Mouse (Mus musculus): ENCODE data around the gene Adam10.

Adam10 gene

DNA sequence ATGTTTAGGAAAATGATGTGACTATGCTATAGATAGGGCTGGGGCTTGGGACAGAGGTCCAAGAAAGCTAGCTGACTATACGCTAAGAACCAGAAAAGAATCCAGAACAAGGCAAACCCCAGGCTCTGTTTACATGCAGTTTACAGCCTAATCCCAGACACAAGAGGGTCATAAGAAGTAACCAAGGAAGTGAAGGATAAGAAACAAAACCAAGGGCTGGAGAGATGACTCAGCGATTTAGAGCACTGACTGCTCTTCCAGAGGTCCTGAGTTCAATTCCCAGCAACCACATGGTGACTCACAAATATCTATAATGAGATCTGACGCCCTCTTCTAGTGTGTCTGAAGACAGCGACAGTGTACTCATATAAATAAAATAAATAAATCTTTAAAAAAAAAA lies 3.7 kb upstream of the Adam10 start:
- DNase-seq = no peak

DNA sequence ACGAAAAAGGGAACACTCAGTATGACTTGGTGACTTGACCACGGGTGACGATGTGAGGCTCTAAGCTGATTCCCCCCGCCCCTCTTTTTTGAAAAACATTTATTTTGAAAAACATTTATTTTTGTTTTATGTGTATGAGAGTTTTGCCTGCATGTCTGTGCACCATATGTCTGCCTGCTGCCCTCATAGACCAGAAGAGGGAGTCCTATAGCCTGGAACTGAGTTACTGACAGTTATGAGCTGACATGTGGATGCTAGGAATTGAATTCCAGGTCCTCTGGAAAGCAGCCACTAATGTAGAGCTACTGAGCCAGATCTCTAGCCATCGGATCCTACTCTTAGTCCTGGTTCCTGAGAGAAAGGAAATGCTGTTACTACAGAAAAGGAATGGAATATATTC lies 2.8 kb upstream of the Adam10 start:
- DNase-seq = no peak

DNA sequence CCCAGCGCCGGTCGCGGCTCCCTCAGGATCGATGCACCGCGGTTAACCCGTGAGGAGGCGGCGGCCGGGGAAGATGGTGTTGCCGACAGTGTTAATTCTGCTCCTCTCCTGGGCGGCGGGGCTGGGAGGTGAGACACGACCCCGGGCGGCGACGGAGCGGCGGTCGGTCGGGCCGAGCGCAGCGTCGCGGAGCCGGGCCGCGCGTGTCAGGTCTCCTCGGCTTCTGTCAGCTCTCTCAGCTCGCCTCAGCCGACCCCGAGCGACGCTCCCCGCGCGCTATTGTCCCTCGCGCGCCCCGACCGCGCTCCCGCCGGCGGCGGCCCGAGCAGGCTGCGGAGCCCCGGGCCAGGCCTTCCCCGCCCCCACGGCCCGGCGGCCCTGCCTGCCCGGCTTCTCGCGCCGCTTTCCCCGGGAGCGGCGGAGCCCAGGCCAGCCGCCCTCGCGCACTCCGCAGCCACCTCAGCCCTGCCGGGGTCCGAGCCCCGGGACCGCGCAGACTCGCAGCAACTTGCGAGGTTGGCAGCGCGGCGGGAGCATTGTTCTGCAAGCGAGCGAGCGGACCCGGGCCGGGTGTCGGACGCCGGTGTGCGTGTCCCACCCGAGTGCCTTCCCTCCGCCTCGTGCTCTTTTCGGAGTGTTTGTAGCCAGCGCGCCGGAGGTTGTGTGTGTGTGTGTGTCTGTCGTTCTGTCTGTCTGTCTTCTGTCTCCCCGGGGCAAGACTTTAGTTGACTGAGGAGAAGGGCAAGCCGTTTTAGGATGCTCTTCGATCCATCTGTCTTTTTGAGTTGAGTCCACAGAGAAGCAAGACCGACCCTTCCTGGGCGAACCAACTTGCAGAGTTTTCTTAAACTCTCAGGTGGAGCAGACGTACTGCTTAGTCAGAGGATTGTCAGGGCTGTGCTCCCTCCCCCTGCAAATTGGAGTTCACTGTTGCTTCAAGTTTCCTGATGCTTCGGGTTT lies 615 bp downstream of the Adam10 start:
- peak; percentile 64 for DNase-seq

DNA sequence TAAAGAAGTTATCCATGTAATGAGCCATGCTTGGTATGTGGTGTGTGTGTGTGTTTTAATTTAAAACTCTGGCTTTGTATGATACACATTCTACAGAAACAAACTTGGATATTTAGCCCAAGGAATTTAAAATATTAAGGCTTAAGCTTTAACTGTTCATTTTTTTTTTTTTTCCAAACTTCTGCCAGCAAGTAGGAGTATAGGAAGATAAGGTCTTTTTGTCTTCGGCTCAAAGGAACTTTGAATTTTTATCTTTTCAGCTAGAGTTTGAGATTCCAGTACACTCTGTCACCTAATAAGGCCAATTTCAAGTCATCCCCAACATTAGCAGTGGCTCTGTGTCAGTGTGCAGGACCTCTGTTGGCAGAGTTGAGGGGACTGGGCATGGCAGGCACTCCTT lies 3.4 kb downstream of the Adam10 start:
- no peak for DNase-seq

DNA sequence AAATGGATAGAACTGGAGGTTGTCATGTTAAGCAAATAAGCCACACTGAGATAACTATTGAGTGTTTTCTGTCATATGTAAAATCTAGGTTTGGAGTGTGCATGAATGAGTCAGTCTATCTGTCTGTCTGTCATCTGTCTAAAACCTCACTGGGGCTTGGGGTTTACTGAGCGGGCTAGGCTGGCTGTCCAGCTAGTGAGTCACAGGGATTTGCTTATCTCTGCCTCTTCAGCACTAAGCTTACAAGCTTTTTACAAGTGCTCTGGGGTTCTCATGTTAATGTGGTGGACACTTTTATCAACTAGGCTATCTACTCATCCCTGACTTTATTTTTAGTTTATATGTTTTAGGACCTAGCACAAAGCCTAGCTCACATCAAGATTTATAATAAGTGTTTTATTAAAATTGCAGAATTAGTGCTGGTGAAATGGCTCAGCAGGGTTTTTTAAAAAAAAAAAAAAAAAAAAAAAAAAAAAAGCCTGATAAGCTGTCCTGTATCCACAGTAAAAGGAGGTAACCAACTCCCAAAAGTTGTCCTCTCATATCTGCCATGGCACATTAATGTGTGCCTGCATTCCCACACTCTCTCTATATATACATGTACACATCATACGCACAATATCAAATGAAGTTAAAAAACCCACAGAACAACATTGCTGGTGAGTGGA lies 9.6 kb downstream of the Adam10 start:
- DNase-seq = no peak

DNA sequence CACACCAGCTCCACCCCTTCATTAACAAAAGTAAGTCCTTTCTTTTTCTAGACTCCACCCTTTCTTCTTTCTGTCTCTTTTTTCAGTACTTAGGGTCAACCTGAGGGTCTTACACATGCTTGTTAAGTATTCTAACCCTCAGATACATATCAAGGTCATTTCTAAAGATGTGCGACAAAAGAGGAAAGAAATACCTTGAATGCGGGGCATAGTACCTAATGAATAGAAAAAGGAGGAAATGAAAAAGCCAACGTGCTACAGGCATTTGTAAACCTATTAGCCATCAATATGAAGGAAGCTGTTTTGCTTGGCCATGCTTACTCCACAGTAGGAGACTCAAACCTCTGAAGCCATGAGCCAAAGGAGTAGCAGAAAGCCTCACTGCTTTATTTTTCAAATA lies 11.1 kb downstream of the Adam10 start:
- no peak for DNase-seq

DNA sequence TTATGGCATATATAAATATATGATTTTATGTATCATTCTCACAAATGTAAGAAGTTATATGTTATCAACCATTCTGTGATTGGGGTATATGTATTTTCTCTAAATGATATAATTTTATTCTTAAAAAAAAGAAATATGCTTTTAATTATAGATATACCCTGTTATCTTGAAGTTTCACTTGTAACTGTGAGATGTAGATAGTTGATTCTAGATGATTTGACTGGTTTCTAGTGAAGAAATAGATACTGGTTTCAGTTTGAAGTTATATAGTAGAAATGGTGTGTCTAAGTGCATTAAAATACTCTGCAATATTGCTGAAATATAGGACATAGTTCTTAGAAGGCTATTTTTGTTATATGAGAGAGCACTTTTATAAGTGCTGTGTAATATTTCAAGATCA lies 11.8 kb downstream of the Adam10 start:
- DNase-seq = no peak

DNA sequence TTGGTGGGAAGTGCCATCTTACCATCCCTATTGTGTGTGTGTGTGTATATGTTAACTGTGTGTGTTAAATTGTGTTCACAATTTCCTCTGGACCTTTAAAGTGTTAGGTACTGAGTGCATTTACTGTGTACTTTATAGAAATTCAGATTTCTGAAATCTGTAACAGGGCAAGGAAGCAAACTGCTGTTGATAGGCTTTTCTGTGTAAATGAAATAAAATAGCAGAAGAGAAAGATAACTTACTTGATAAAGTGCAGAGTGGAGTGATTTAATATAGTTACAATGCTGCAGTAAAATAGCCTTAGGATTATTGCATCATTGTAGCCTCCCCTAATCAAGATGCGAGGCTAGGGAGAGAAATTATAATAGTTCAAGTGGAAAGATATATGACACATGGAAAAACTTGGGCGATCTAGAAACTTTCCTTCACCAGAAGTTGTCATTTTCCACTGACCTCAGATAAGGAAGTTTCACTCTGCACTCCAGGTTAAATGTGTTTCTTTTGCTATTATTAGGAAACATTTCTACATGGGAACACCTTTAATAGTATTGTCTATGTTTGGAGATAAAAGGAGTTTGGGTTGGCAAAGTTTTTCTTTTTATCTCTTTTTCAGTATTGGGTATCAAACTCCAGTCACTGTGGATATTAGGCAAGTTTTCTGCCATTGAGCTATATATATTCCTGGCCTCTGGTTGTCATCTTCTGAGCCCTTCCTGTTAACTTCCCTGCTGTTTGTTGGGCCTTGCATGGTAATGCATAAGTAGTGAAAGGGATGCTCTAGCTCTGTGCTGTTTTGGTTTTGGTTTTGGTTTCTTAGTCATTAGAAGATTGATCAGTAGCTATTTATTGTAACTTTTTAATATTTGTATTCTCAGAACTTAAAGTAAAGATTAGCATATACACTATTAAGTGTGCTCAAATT lies 13.2 kb downstream of the Adam10 start:
- no peak for DNase-seq

DNA sequence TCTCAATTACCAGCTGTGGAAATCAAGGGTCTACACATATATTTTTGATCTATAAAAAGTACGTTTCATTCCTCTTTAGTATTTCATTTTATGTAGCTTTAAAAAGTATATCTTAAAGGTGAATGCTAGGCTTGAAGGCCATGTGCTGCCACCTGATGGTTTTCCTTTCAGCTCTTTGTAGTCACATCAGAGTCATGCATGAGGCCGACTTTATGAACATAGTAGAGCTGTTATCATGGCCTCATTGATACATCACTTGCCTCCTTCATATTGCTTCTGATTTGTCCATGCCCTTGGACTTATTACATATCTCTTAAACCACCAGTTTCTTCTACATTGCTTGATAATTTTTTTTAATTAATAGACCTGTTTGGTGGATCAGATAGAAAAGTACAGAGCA lies 16.9 kb downstream of the Adam10 start:
- no peak for DNase-seq

DNA sequence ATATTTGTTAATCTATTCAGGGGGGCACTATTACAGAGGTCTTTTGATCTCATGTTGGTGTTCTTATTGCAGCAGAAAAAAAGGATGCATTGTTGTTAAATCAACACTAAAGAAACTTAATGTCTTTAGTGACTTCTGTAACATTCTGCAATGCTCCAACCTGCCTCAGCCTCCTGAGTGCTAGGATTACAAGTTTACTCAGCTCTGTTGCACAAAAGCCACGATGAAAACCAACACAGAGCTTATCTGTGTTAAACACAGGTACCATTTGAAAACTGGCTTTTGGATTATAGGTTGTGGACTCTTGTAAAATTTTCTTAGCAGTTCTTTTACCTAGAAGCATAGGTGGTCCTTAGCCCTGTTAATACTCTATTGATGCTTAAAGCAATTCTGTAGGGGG lies 19.3 kb downstream of the Adam10 start:
- no peak for DNase-seq

DNA sequence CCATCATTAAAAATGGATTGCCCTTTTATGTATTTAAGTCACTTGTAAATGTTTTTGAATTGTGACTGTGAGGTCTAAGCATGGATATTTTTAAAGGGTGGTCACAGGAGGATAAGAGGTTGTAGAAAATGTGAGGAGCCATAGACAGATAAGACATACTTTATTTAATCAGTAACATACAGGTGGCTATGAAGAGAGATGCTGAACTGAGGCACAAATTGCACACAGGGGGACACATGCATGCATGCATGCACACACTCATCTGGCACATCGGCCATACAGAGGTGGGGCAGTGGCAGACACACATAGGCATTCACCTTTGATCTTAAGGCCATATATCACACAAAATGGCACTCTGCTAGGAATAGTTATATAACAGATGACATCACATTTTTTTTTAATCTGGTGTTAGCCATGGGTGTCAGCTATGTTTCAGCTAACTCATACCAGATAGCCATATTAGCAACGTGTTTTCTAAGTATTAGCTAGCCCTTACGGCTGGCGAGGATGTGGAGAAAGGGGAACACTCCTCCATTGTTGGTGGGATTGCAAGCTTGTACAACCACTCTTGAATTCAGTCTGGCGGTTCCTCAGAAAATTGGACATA lies 24.9 kb downstream of the Adam10 start:
- no peak for DNase-seq

DNA sequence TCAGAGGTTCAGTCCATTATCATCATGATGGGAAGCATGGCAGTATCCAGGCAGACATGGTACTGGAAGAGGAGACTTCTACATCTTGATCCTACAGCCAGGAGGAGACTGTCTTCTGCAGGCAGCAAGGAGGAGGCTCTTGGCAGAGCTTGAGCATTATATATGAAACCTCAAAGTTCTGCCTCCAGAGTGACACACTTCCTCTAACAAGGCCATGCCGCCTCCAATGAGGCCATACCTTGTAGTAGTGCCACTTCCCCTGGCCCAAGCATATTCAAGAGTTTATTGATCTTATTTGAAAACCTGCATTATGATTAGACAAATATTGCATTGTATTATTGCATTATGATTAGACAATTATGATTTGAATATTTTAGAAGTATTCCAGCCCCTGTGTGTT lies 27.6 kb downstream of the Adam10 start:
- DNase-seq = no peak

DNA sequence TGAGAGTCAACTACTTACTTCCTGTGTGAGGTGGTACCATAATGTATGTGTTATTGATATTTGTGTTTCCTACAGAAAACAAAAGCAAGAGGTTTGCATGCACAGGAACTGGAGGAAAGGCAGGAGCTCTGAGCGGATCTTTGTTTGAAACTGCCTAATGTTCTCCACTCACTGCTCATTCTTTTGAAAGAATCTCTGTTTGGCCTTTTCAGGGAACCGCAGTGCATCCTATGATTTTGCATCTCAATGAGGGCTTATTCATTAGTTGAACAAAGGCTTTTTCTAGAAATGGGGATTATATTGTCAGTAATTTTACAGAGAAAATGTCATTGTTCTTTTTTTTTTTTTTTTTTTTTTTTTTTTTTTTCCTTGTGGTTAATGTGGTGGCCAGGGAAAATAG lies 50.7 kb downstream of the Adam10 start:
- DNase-seq = no peak

DNA sequence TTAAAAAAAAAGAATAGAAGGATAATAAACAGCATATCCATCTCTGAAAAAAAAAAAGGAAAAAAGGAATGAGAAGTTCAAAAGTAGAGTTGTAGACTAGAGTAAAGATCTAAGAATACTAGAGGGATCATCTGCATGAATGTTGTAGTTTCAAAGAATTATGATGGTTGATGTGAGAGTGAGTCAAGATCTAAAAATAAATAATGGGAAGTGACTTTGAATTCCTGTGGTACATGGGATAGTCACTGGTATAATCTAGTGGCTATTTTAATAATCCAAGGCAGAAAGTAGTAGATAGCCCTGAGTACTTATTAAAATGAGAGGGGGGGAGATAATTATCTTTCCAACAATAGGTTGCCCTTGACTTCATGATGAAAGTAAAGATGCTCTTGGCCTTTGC lies 52.3 kb downstream of the Adam10 start:
- DNase-seq = no peak

DNA sequence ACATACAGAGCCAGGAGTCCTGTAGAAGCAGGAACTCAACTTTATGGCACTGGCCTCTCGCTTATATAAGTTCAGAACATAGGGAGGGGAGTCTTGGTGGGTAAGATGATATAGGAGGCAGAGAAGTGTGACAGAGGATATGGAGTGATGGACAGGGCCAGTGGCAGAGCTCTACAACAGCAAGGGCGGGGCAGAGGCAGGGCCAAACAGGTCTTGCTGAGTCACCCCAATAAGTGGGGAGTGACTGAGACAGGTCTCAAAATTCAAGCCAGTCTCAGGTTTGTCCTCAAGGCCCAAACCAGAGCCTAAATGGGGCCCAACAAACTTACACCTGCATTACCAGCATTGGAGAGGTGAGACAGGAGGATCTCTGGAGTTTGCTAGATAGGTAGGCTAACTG lies 54.4 kb downstream of the Adam10 start:
- no peak for DNase-seq

DNA sequence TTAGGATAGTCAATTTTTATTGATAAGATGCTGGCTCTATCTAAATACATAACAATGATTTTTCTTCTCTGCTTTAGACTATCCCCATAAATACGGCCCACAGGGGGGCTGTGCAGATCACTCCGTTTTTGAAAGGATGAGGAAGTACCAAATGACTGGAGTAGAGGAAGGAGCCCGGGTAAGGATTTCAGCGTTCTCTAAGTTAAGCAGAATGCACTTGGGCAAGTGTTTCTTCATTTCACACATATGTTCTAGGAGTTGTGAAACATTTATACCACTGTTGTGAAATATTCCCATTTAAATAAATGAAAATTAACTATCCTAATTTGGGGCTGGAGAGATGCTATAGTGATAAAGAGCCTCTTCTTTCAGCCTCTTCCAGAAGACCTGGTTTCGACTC lies 61.2 kb downstream of the Adam10 start:
- DNase-seq = no peak

DNA sequence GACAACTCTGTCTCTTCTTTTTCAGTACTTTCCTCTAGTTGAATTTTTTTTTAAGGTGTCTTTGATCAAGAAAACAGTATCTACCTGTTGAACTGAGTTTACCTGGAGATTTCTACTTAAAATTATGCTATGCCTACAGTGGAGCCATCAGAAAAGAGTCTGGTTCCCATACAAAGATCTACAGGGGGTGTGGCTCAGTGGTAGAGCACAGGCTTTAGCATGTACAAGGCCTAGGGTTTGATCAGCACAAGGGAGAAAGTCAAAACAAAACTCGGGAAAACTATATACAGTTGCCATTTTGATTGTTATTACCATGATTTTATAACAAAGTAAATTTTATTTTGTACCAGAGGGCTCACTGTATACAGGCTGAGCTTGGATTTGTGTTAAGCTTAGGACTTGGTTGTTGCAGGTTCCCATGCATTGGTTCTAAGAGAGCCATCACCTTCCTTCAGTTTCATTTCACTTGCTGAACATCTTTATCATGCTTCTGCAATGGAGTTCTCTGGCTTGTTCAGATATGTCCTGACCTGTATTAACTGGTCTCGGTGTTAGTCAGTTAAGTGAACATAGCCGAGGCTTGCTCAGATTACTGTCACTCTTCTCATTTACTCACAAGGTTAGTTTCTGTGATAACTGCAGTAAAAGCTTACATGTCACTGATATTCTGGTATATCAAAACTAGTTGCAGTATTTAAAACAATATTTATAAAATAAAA lies 72.9 kb downstream of the Adam10 start:
- DNase-seq = no peak

DNA sequence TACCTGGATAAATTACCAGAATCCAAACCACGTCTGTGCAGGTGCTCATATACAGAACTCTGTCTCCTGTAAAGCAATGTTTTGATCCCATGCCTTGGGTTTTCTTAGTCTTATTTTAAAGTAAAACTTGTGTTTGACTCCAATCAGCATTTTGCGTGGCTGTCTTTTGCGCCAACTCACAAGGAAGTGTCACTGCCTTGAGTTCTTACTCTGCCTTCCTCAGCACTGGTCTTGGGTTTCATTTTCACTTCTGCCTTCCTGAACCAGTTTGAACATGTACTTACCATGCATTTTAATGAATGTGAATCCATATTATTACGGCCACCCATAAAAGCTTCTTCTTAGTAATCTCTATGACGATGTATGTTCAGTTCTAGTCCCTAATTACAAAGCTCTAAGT lies 82.2 kb downstream of the Adam10 start:
- DNase-seq = no peak

DNA sequence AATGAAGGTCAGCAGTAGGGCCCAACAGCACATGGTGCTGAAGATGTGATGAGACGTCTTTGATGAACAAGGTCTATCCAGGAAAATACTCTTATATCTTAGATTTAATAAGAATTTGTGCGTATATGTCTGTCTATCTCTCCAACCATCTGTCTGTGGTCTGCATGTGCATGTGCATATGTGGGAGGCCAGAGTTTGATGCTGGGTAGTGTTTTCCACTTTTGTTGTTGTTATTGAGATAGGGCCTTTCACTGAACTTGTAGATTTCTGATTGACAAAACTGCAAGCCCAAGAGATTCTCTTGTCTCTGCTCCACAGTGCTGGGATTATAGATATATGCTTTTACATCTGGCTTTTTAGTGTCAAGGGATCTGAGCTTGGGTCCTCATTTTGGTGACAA lies 96.7 kb downstream of the Adam10 start:
- no peak for DNase-seq

DNA sequence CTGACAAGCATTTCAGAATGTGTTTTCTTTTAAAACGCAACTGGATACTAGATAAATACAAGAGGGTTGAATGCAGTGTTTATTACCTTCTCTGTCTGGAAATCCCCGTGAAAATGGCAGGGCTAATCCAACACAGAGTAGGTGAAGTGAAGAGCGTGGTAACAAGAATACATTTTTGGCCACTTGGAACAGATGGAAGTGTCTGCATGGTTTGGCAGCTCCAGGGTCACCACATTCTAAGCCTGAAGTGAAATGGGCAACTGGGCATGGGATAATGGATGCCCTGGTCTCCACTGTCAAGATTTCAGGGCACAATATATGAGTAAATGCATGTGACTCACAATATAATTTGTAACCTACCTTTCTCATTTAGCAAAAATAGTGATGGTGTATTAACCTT lies 103.4 kb downstream of the Adam10 start:
- DNase-seq = peak; percentile 24

DNA sequence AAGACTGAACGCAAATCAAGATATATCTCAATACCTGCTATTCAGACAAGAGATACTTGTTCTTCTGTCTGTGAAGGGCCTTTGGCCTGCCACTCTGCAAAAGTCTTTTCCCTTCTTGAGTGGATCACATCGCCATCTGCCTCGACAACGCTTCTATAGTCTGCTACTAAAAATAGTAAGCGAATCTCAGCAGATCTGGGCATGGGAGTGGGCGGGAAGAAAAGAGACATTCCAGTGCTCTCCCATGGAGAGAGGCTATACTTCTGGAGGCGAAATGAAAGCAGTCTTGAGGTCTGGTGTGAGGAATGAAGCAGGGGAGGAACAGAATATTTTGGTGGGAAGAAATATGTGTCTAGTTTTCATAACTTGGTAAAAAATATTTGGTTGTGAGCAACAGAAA lies 109.9 kb downstream of the Adam10 start:
- no peak for DNase-seq

DNA sequence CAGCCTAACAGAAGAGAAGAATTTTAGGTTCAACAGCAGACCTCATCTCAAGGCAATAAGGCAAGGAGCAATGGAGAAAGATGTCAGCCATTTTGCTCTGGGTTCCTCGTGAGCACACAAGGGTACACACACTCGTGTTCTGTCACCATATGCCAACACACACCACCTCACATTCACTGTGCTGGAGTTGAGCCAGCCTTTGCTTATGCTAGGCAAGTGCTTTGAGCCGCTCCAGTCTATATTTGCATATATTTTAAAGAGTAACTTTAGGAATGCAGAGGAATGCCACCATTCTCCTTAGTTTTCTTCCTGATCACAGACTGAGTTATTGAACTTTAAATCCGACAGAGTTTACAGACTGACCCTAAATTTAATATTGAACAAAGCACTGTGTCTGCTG lies 111.8 kb downstream of the Adam10 start:
- no peak for DNase-seq

Data from cerebellum, adult 8-10 months (tissue).